Mouse (Mus musculus): ENCODE measurements at regions not wholly inside any gene's neighbourhood (a gene's known extent, or its start where the extent isn't known, plus 50 kb on each side); places are given as distances from the start of the nearest gene placed in this dataset.

DNA sequence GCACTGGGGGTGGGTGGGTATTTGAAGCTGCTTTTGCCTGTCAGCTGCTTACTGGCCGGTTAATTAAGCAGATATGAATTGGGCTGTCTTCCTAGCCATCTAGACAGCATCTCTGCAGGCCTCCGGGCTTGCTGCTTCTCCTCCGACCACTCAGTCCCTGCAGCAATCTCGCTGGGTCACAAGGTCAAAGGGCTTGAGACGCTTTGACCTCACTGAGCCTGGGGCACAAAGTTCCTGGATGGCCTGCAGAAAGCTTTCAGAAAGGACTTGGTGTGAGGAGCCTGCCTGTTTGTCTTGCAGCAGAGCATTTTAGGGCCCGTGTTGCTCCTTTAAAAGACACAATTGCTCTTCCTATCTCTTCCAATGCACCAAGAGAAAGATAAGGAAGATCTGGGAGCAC is 83.7 kb upstream of the Ppp2r5a start:
- WGBS: 43% methylated on average over 6 of the region's 6 CpGs
- Histone ChIP-seq H3K27me3 (ENCODE audit: control insufficient read depth, insufficient read depth, low read length) (no peaks in the 10 kb centered on the region), H3K9ac (ENCODE audit: low read length) (no peak overlapping the region), H3K9me3 (ENCODE audit: control insufficient read depth, low read length) (no peaks in the 10 kb centered on the region), H3K4me1 (ENCODE audit: control insufficient read depth, insufficient read depth, low read length) (no peaks in the 10 kb centered on the region), H3K4me3 (ENCODE audit: low read depth, low read length) (no peak overlapping the region), H3K4me2 (ENCODE audit: low read depth) (no peak overlapping the region), H3K36me3 (ENCODE audit: control insufficient read depth, insufficient read depth, low read length) (no peaks in the 10 kb centered on the region), H3K27ac (ENCODE audit: low read depth, low read length) (no peak overlapping the region)
- ATAC-seq (ENCODE audit: insufficient read depth, low FRiP score, low TSS enrichment) (no peak), DNase-seq (ENCODE audit: low spot score) (no peak)

DNA sequence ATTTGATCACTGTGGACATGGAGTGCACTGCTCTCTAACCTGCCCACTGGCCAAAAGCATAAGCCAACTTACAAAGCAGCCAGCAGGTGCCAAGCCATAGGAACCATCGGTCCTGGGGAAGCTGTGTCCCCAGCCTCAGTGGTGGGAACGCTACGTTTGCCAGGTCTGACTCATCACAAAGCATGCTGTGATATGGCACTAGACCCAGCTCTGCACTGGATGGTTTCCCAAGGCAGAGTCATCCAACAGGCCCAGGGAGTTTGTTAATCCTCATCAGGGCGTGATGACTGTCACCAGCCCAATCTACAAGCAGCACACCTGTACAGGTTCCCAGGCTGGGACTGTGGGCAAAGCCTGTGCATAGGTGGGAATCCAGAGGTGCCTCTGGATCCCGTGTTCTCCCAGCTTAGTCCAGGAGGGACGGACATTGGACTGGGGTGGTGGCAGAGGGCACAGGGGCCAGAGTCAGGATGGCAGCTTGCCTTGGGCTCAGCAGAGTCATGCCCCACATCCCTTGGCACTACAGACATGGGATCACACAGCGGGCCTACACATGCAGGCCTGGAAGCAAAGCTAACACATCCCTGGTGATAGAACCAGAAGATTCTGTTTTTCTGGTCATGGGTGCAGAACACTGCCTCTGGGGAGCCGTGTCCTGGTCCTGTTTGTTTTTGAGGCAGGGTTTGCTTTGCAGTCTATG is 81.8 kb upstream of the Ppp2r5a start:
- no peak for ATAC-seq (ENCODE audit: insufficient read depth, low FRiP score, low TSS enrichment)
- Histone ChIP-seq H3K4me1 (ENCODE audit: control insufficient read depth, insufficient read depth, low read length) (no peaks in the 10 kb centered on the region), H3K9ac (ENCODE audit: low read length) (no peak overlapping the region)

DNA sequence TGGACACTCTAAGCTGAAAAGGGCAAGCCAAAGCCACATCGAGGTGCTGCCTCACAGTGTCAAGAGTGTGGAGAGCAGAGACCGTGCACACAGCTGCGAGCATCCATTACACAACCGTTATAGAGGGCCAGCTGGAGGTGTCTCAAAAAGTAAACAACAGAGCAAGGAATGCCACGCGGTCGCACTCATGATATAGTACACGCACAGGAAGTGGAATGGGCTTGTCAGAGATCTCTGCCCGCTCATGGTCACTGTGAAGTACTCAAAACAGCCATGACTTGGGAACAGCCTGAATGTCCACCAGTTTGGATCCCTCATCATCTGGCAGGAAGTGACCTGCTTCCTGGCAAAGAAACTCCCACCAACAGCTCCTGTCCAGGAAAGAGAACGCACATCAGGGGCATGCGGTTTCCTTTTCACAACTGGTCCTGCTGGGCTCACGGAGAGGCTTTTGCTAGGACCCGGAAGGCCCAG is 76.9 kb upstream of the Ppp2r5a start:
- Histone ChIP-seq H3K4me2 (ENCODE audit: low read depth) (no peak overlapping the region), H3K9ac (ENCODE audit: low read length) (no peak overlapping the region), H3K4me3 (ENCODE audit: low read depth, low read length) (no peak overlapping the region), H3K9me3 (ENCODE audit: control insufficient read depth, low read length) (no peaks in the 10 kb centered on the region), H3K36me3 (ENCODE audit: control insufficient read depth, insufficient read depth, low read length) (no peaks in the 10 kb centered on the region), H3K27ac (ENCODE audit: low read depth, low read length) (no peak overlapping the region), H3K4me1 (ENCODE audit: control insufficient read depth, insufficient read depth, low read length) (no peaks in the 10 kb centered on the region), H3K27me3 (ENCODE audit: control insufficient read depth, insufficient read depth, low read length) (no peaks in the 10 kb centered on the region)
- ATAC-seq (ENCODE audit: insufficient read depth, low FRiP score, low TSS enrichment) (no peak), DNase-seq (ENCODE audit: low spot score) (no peak)
- 65% methylated on average over 13 of the region's 13 CpGs for WGBS

More for the DNA sequence above, 81.8 kb upstream of the Ppp2r5a start:
- no peak overlapping the region for H3K27ac ChIP-seq (ENCODE audit: low read depth, low read length)
- no peaks in the 10 kb centered on the region for H3K27me3 ChIP-seq (ENCODE audit: control insufficient read depth, insufficient read depth, low read length)
- no peak overlapping the region for H3K4me3 ChIP-seq (ENCODE audit: low read depth, low read length)
- no peaks in the 10 kb centered on the region for H3K9me3 ChIP-seq (ENCODE audit: control insufficient read depth, low read length)
- WGBS: 86% methylated on average over 8 of the region's 8 CpGs
- H3K36me3 ChIP-seq (ENCODE audit: control insufficient read depth, insufficient read depth, low read length): no peaks in the 10 kb centered on the region
- DNase-seq (ENCODE audit: low spot score): no peak
- H3K4me2 ChIP-seq (ENCODE audit: low read depth): no peak overlapping the region

DNA sequence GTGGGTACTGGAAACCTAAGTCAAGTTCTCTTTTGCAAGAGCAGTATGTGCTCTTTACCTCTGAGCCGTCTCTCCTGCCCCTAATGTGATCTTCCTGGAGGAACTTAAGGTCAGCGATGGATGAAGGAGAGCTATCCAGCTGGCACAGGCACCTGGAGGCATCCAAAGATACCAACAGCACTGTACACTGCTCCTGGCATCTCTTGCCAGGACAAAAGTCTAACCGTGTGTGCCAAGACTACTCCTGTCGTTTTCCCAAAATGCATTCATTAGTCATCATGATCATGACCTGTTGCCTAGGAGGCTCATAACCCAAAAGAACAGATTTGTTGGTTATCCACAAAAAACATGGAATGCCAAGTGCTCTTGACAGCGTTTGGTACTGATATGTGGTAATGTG is 69.5 kb upstream of the Ppp2r5a start:
- no peak overlapping the region for H3K9ac ChIP-seq (ENCODE audit: low read length)
- no peak overlapping the region for H3K27ac ChIP-seq (ENCODE audit: low read depth, low read length)
- H3K36me3 ChIP-seq (ENCODE audit: control insufficient read depth, insufficient read depth, low read length): no peaks in the 10 kb centered on the region
- no peak overlapping the region for H3K4me2 ChIP-seq (ENCODE audit: low read depth)
- H3K9me3 ChIP-seq (ENCODE audit: control insufficient read depth, low read length): no peaks in the 10 kb centered on the region
- H3K4me3 ChIP-seq (ENCODE audit: low read depth, low read length): no peak overlapping the region
- H3K4me1 ChIP-seq (ENCODE audit: control insufficient read depth, insufficient read depth, low read length): no peaks in the 10 kb centered on the region
- ATAC-seq (ENCODE audit: insufficient read depth, low FRiP score, low TSS enrichment) (no peak), DNase-seq (ENCODE audit: low spot score) (no peak)
- 94% methylated on average over 5 of the region's 5 CpGs for WGBS
- H3K27me3 ChIP-seq (ENCODE audit: control insufficient read depth, insufficient read depth, low read length): no peaks in the 10 kb centered on the region

DNA sequence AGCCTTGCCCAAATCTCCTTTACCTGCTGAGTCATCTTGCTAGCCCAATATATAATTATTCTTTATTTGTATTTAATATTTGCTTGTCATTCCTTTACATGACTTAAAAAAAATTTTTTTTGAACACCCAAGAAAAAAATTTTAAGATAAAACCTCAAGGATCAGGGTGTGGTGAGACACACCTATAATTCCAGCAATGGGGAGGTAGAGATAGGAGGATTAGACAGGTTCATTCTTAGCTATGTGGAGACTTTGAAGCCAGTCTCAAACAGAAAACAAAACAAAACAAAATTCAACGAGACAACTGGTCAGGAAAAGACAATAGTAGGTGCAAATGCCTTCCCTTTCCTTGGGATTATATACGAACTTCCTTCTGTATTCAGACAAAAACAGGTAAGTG is 68.4 kb upstream of the Ppp2r5a start:
- WGBS: 73% methylated on average over 2 of the region's 2 CpGs
- no peak overlapping the region for H3K27ac ChIP-seq (ENCODE audit: low read depth, low read length)
- no peaks in the 10 kb centered on the region for H3K9me3 ChIP-seq (ENCODE audit: control insufficient read depth, low read length)
- no peaks in the 10 kb centered on the region for H3K27me3 ChIP-seq (ENCODE audit: control insufficient read depth, insufficient read depth, low read length)
- H3K9ac ChIP-seq (ENCODE audit: low read length): no peak overlapping the region
- ATAC-seq (ENCODE audit: insufficient read depth, low FRiP score, low TSS enrichment) (no peak), DNase-seq (ENCODE audit: low spot score) (no peak)
- no peaks in the 10 kb centered on the region for H3K36me3 ChIP-seq (ENCODE audit: control insufficient read depth, insufficient read depth, low read length)
- no peaks in the 10 kb centered on the region for H3K4me1 ChIP-seq (ENCODE audit: control insufficient read depth, insufficient read depth, low read length)
- H3K4me2 ChIP-seq (ENCODE audit: low read depth): no peak overlapping the region
- H3K4me3 ChIP-seq (ENCODE audit: low read depth, low read length): no peak overlapping the region

DNA sequence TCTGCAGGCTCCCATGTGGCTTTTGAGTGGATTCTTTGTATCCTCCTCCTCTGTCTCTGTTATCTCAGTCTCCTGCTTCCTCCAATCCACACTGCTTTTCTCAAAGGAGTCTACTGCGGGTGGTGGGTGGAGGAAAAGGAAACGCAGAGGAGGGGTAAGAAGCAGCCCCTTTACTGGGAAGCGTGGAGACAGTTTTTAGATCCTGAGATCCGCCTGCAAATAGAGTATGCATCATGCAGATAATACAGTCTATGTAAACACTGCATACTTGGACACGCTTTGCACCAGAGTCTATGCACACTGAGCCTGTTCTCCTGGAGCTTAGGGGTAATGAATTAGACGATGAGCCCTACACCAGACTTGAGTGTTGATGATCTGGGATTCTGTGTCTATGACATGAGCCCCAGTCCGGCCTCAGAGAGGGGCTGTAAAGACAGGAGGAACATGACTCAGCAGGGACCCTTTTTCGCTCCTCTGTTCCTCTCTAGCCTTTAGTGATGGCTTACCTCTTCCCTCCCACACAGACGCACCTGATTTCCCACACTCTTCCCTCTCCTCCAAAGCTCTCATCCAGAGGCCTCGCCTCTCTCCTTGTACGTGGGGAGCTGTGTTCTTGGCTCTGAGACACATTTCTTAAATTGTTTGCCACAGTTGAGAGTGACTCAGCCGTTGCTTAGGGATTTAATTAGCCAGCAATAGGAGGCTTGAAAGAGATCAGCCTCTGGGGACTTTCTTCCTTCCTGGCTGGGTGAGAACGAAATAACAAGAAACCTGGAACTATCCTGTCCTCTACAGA is 67.3 kb upstream of the Ppp2r5a start:
- no peak overlapping the region for H3K4me2 ChIP-seq (ENCODE audit: low read depth)
- no peaks in the 10 kb centered on the region for H3K4me1 ChIP-seq (ENCODE audit: control insufficient read depth, insufficient read depth, low read length)
- H3K4me3 ChIP-seq (ENCODE audit: low read depth, low read length): no peak overlapping the region
- H3K27ac ChIP-seq (ENCODE audit: low read depth, low read length): no peak overlapping the region
- H3K9me3 ChIP-seq (ENCODE audit: control insufficient read depth, low read length): no peaks in the 10 kb centered on the region
- H3K27me3 ChIP-seq (ENCODE audit: control insufficient read depth, insufficient read depth, low read length): no peaks in the 10 kb centered on the region
- no peak for DNase-seq (ENCODE audit: low spot score)
- H3K9ac ChIP-seq (ENCODE audit: low read length): no peak overlapping the region
- H3K36me3 ChIP-seq (ENCODE audit: control insufficient read depth, insufficient read depth, low read length): no peaks in the 10 kb centered on the region
- WGBS: 42% methylated on average over 13 of the region's 13 CpGs
- no peak for ATAC-seq (ENCODE audit: insufficient read depth, low FRiP score, low TSS enrichment)

DNA sequence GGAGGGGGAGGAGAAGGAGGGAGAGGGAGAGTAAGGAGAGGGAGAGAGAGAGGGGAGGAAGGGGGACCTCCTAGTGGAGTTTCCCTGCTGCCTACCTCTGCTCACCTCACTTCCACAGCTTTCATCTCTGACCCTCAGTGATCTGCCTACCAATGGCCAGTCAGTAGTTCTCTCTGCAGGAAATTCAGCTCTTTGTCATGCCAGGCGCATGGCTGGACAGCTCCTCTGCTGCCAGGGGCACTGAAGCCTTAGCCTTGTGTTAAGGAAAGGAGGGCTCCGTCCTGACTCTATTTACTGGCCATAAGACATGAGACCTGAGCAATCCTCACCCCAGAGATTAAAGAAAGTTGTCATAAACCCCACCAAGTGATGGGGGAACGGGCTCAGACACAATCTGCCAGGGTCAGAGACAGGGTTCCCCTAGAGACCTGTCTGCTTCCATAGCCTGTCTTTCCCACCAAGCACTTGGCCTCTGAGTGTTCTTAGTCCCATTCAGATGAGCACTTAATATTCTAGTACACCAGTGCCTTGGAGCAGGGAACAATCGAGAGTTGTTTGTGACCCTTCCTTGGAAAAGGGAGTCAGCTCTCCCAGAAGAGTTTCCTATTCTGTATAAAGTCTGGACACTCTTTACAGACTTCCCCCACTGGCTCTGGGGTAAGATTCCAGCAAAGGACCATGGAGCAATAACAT is 65.9 kb upstream of the Ppp2r5a start:
- Histone ChIP-seq H3K27me3 (ENCODE audit: control insufficient read depth, insufficient read depth, low read length) (no peaks in the 10 kb centered on the region), H3K27ac (ENCODE audit: low read depth, low read length) (no peak overlapping the region), H3K4me2 (ENCODE audit: low read depth) (no peak overlapping the region), H3K4me1 (ENCODE audit: control insufficient read depth, insufficient read depth, low read length) (no peaks in the 10 kb centered on the region), H3K36me3 (ENCODE audit: control insufficient read depth, insufficient read depth, low read length) (no peaks in the 10 kb centered on the region), H3K9me3 (ENCODE audit: control insufficient read depth, low read length) (no peaks in the 10 kb centered on the region), H3K4me3 (ENCODE audit: low read depth, low read length) (no peak overlapping the region), H3K9ac (ENCODE audit: low read length) (no peak overlapping the region)
- no peak for ATAC-seq (ENCODE audit: insufficient read depth, low FRiP score, low TSS enrichment)
- 50% methylated on average over 4 of the region's 4 CpGs for WGBS
- DNase-seq (ENCODE audit: low spot score): no peak

DNA sequence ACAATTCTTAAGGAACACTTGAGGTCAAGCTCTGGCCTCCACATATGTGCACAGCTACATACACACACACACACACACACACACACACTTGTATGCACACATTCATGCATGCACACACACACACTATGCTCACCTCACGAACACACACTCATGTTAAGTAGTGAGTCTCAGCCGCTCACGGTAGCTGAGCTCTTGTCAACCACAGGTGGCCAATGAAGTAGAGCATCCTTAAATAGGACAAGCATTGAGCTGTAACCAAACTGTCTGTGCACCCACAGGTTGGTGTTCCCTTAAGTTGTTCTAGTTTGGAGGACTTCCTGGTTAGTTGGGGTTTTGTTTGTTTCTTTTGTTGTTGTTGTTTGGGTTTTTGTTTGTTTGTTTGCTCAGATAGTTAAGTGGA is 63.2 kb upstream of the Ppp2r5a start:
- H3K36me3 ChIP-seq (ENCODE audit: control insufficient read depth, insufficient read depth, low read length): no peaks in the 10 kb centered on the region
- no peak for DNase-seq (ENCODE audit: low spot score)
- H3K4me2 ChIP-seq (ENCODE audit: low read depth): no peak overlapping the region
- no peak overlapping the region for H3K27ac ChIP-seq (ENCODE audit: low read depth, low read length)
- H3K4me1 ChIP-seq (ENCODE audit: control insufficient read depth, insufficient read depth, low read length): no peaks in the 10 kb centered on the region; the same call in none of the 2 replicates
- no peaks in the 10 kb centered on the region for H3K27me3 ChIP-seq (ENCODE audit: control insufficient read depth, insufficient read depth, low read length)
- WGBS: 88% methylated on average over 3 of the region's 3 CpGs
- H3K9me3 ChIP-seq (ENCODE audit: control insufficient read depth, low read length): no peaks in the 10 kb centered on the region
- no peak overlapping the region for H3K9ac ChIP-seq (ENCODE audit: low read length)
- H3K4me3 ChIP-seq (ENCODE audit: low read depth, low read length): no peak overlapping the region
- ATAC-seq (ENCODE audit: insufficient read depth, low FRiP score, low TSS enrichment): no peak
